Mouse (Mus musculus) brain, embryonic 14.5 days (tissue): Measurements from ENCODE around the gene Olfr97.

Source experiments
- CTCF ChIP-seq: fragments of 200-500 bp; IDR thresholded peaks from 2 replicates; pipeline ENCODE4 v1.5.1; 2012; ENCODE audit warnings: inconsistent platforms, mild to moderate bottlenecking, moderate library complexity, borderline replicate concordance; ENCODE audit not compliant: insufficient read depth, insufficient read length; ENCODE audit errors: extremely low read depth
- POLR2A ChIP-seq: fragments of 200-500 bp; IDR thresholded peaks from 2 replicates; pipeline ENCODE4 v1.6.1; 2012; ENCODE audit warnings: mild to moderate bottlenecking, inconsistent platforms, borderline replicate concordance; ENCODE audit not compliant: poor library complexity, insufficient read depth, insufficient read length, severe bottlenecking; ENCODE audit errors: extremely low read depth

DNA sequence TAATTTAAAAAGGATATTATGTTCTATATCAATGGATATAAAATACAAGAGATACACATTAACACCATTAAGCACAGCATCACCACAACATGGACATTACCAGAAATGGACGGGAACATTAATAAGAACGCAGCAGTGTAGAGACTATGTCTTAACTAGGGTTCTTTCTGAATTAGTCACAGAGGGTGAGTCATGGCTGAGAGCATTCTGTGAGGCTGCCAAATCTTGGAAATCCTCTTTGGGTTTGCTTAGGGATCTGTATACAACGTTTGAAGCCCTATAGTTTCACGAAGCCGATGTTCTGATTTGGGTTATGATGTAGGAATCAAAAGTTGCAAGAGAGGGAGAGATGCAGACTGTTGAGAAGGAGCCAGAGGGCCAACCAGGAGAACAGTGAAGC is 42.3 kb downstream of the Olfr97 start:
- TF ChIP-seq CTCF (no peak), POLR2A (no peak)
